Mouse (Mus musculus) intestine, embryonic 16.5 days (tissue): Measurements from ENCODE around the gene Psmd9. TPM values are rescaled to one million over a fixed set of nuclear protein-coding genes. Genes with fewer than 3 reads are reported as not detected.
A peak's percentile ranks its signal among the peaks of the same experiment; 100 is the strongest.

Source experiments
- ATAC-seq: fragments of 200-750 bp; cut with Nextera tagmentation; 2 replicates; pipeline ENCODE4 v1.8.0; 2017; ENCODE audit warnings: moderate TSS enrichment, moderate library complexity
- H3K27ac ChIP-seq: fragments of 300-500 bp; sonication (generic); 2 replicates; pipeline ENCODE4 v1.5.1; 2014; ENCODE audit warnings: mild to moderate bottlenecking, low read length
- H3K27me3 ChIP-seq: fragments of 300-500 bp; sonication (generic); replicated peaks from 2 replicates; pipeline ENCODE4 v1.6.1; 2014; ENCODE audit warnings: low read length, control low read depth, mixed read lengths; ENCODE audit not compliant: control insufficient read depth, insufficient read depth
- H3K36me3 ChIP-seq: fragments of 300-500 bp; sonication (generic); 2 replicates; pipeline ENCODE4 v1.6.1; 2014; ENCODE audit warnings: low read length, control low read depth; ENCODE audit not compliant: control insufficient read depth, insufficient read depth
- H3K4me1 ChIP-seq: fragments of 300-500 bp; sonication (generic); 2 replicates; pipeline ENCODE4 v1.6.1; 2014; ENCODE audit warnings: low read length, control low read depth, mixed read lengths; ENCODE audit not compliant: control insufficient read depth, insufficient read depth
- H3K4me2 ChIP-seq: fragments of 300-500 bp; sonication (generic); 2 replicates; pipeline ENCODE4 v1.6.1; 2014; ENCODE audit warnings: low read depth, low read length, control low read depth
- H3K4me3 ChIP-seq: fragments of 300-500 bp; sonication (generic); 2 replicates; pipeline ENCODE4 v1.5.1; 2014; ENCODE audit warnings: mild to moderate bottlenecking, low read length
- H3K9ac ChIP-seq: fragments of 300-500 bp; sonication (generic); 2 replicates; pipeline ENCODE4 v1.6.1; 2014; ENCODE audit warnings: low read depth, low read length
- H3K9me3 ChIP-seq: fragments of 300-500 bp; sonication (generic); 2 replicates; pipeline ENCODE4 v1.6.1; 2016; ENCODE audit warnings: low read length, control low read depth; ENCODE audit not compliant: control insufficient read depth
- WGBS: fragments of 180-500 bp; shearing (Covaris S2); extraction: QIAGEN DNeasy Blood & Tissue Kit; methylation state at CpG from one replicate; pipeline ENCODE4 v1.1.7; 2014; 5-methylcytosine and 5-hydroxymethylcytosine counted together
- polyA plus RNA-seq: library from polyadenylated mRNA; unstranded; fragments of >200 nt; fragmentation: Nextera tagmentation; extraction: Ambion mirVana; gene quantifications from 2 replicates; pipeline ENCODE4 v1.2.1, GENCODE M21; 2015

Gene Psmd9
- polyA plus RNA-seq, 1 experiment from 2014 or later, result 66.3 TPM

DNA sequence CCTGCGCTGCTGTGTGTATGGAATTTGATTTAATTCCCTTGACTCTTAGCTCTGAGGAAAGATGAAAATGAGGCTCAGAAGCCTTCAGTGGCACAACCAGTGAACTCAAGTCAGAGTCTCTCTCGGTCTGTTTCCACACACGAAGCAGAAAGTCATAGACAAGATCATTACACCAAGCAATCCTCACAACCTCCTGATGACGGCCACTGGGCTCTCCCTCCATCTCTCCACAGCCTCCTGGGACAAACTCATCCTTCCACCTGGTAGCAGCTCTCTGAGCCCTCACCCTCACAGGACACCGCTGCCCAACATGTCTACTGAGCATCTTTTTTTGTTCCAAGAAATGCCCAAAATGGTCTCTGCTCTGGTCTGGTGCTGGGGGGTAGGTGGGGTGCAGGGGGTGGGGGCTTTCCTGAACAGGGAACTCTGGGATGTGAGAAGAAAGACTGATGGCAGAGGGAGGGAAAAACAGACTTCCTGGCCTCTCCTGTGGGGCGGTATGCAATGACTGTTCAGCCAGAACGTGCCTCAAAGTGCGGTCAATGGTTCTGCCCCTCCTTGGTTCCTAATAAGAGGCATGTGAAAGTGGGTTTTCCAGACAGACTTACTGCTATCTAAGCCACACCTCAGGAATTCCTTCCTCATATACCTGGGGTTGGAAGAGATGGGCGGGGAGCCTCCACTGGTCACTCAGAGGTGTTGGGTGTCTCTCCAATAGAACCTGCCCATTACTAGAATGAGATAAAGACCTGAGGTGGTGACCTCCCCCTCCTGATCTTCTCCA, 39.0 kb upstream of the Psmd9 start:
- 80% methylated on average over 9 of the region's 9 CpGs for WGBS

GRCm38 (mm10) chr5:123130814-123131148, 38.4 kb upstream of the Psmd9 start:
- Histone ChIP-seq H3K9ac (no peak overlapping the region), H3K4me3 (no peak overlapping the region), H3K4me2 (no peak overlapping the region), H3K4me1 (peaks cover 54% of the 10 kb centered on the region), H3K36me3 (0 out of 2 replicates have a peak, but pooled peaks cover 4% of the 10 kb centered on the region), H3K9me3 (no peaks in the 10 kb centered on the region), H3K27me3 (no peaks in the 10 kb centered on the region), H3K27ac (no peak overlapping the region)
- peak; percentile 9; the same call in 1 of the 2 replicates for ATAC-seq
- 58% methylated on average over 5 of the region's 5 CpGs for WGBS

More for the DNA sequence above, 39.0 kb upstream of the Psmd9 start:
- H3K27ac ChIP-seq, result no peak overlapping the region; the same call in 1 of the 2 replicates
- no peak overlapping the region for H3K4me2 ChIP-seq
- no peaks in the 10 kb centered on the region for H3K27me3 ChIP-seq
- ATAC-seq, result 0 out of 2 replicates have a peak, but pooled peaks have one; percentile 5
- no peaks in the 10 kb centered on the region for H3K9me3 ChIP-seq
- H3K4me3 ChIP-seq, result no peak overlapping the region
- H3K9ac ChIP-seq, result no peak overlapping the region
- peaks cover 49% of the 10 kb centered on the region for H3K4me1 ChIP-seq
- H3K36me3 ChIP-seq, result 0 out of 2 replicates have a peak, but pooled peaks cover 4% of the 10 kb centered on the region

DNA sequence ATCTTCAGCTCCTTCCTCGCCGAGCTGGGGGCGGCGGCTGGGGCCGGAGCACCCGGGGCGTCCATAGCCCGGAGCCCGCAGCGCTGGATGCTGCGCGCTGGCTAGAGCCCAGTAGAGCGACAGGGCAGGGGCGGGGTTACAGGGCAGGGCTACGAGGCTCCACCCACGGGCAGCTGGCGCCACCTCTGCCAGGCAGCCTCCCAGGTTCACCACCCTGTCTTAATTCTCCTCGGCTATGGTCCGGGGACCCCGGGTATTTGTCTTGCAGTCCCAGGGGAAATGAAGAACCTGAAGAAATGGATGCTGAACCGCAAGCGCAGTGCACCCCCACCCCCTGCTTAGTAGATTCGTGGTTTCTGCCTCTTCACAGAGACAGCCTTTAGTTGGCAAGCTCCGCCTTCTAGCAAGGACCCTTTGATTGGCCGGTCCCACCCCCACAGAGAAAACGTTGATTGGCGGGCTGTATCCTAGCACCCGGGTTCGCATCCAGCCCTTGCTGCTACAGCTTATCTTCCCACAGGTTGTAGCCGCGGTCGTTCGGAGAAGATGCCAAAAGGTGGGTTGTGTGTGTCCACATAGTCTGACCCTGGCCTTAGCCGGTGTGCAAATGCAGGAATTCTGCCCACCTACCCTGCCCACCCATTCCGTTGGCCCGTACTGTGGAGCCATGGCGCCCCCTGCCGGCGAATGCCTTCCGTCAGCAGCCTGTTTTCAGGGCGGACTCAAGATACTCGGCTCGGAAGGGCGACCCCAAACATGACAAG, 36.7 kb upstream of the Psmd9 start, which contains the start of gene Rhof:
Gene Rhof, minus strand, starts transcription at position 385 of the 764 bp plus-strand sequence.
- Histone ChIP-seq H3K9me3 (no peaks in the 10 kb centered on the region), H3K9ac (peak within 1 kb of the TSS; percentile 68), H3K36me3 (0 out of 2 replicates have a peak, but pooled peaks cover 4% of the 10 kb centered on the region), H3K4me2 (peak within 1 kb of the TSS; percentile 87), H3K27me3 (no peaks in the 10 kb centered on the region), H3K4me3 (peak within 1 kb of the TSS; percentile 51), H3K27ac (peak within 1 kb of the TSS; percentile 45), H3K4me1 (peaks cover 62% of the 10 kb centered on the region)
- peak; percentile 24 for ATAC-seq
- WGBS, result 4% methylated on average over 44 of the region's 44 CpGs

DNA sequence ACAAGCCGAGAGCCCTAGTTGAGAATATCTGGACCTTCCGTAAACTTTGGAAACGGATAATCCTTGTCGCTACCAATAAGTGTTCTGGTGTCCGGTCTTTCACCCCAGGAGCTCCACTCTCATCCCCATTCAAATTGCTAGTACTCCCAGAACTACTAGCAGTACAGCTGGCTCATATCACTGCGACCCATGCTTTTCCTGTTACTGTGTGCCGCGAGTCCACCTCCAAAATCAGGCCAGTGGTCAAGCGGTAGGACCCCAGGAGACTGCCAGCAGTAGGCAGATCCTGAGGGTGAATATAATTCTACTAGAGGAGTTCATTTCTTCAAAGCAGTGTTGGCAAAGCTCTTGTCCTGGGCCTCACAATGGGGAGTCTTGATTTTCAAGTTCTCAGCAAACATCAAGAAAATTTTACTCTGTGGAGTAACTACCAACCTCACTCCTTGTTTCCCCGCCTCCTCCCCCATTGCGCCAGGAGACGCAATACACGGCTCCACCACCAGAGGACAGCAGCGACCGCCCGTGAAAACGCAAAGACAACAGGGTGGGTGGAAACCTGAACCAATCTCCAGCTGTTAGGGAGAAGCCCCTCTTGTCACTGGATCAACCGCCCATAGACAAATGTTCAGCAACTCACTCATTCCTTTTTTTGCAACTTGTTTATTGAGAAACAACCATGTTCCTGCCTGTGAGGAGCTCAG, 36.0 kb upstream of the Psmd9 start:
- Histone ChIP-seq H3K9ac (peak overlapping the region; percentile 36; the same call in 1 of the 2 replicates), H3K4me2 (peak overlapping the region; percentile 87; the same call in 1 of the 2 replicates), H3K4me1 (peaks cover 68% of the 10 kb centered on the region), H3K27me3 (no peaks in the 10 kb centered on the region), H3K27ac (peak overlapping the region; percentile 45), H3K4me3 (0 out of 2 replicates have a peak overlapping the region, but pooled peaks have one; percentile 5), H3K9me3 (no peaks in the 10 kb centered on the region), H3K36me3 (0 out of 2 replicates have a peak, but pooled peaks cover 4% of the 10 kb centered on the region)
- no peak for ATAC-seq
- 18% methylated on average over 18 of the region's 18 CpGs for WGBS

DNA sequence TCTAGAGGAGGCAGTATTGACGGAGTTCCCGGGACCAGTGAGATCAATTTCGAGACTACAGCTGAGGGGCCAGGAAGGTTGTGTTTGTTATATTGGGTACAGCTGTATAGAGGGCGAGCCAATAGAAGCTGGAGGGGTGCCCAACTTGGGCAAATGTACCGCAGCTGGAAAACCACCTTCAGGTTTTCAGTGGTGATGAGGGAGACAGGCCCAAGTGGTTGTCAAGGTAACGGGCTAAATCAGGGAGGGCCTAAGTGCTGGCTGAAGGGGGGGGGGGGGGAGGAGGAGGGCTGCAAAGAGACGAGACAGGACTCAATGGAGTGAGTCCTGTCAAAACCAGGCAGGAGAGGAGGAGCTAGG, 35.4 kb upstream of the Psmd9 start:
- WGBS, result 24% methylated on average over 7 of the region's 7 CpGs
- H3K4me2 ChIP-seq, result no peak overlapping the region
- peaks cover 70% of the 10 kb centered on the region for H3K4me1 ChIP-seq
- no peak for ATAC-seq
- H3K4me3 ChIP-seq, result 0 out of 2 replicates have a peak overlapping the region, but pooled peaks have one; percentile 5
- peak overlapping the region; percentile 100 for H3K27ac ChIP-seq
- no peaks in the 10 kb centered on the region for H3K9me3 ChIP-seq
- 0 out of 2 replicates have a peak, but pooled peaks cover 4% of the 10 kb centered on the region for H3K36me3 ChIP-seq
- H3K9ac ChIP-seq, result no peak overlapping the region
- no peaks in the 10 kb centered on the region for H3K27me3 ChIP-seq

GRCm38 (mm10) chr5:123134186-123134874, 34.9 kb upstream of the Psmd9 start:
- H3K4me1 ChIP-seq, result peaks cover 67% of the 10 kb centered on the region
- WGBS, result 12% methylated on average over 13 of the region's 13 CpGs
- peak overlapping the region; percentile 96 for H3K4me2 ChIP-seq
- H3K27ac ChIP-seq, result peak overlapping the region; percentile 100
- no peaks in the 10 kb centered on the region for H3K27me3 ChIP-seq
- no peaks in the 10 kb centered on the region for H3K9me3 ChIP-seq
- ATAC-seq, result no peak
- peak overlapping the region; percentile 62 for H3K4me3 ChIP-seq
- H3K36me3 ChIP-seq, result 0 out of 2 replicates have a peak, but pooled peaks cover 4% of the 10 kb centered on the region
- peak overlapping the region; percentile 97 for H3K9ac ChIP-seq

- no peaks in the 10 kb centered on the region for H3K27me3 ChIP-seq
- WGBS, result 15% methylated on average over 8 of the region's 8 CpGs
- H3K4me3 ChIP-seq, result peak overlapping the region; percentile 62
- peak overlapping the region; percentile 96 for H3K4me2 ChIP-seq
- no peaks in the 10 kb centered on the region for H3K9me3 ChIP-seq
- H3K36me3 ChIP-seq, result 0 out of 2 replicates have a peak, but pooled peaks cover under 1% of the 10 kb centered on the region
- H3K4me1 ChIP-seq, result peaks cover 67% of the 10 kb centered on the region
- peak overlapping the region; percentile 97 for H3K9ac ChIP-seq
- ATAC-seq, result no peak
- H3K27ac ChIP-seq, result peak overlapping the region; percentile 100
Measured at GRCm38 (mm10) chr5:123134875-123135382, 34.3 kb upstream of the Psmd9 start.

DNA sequence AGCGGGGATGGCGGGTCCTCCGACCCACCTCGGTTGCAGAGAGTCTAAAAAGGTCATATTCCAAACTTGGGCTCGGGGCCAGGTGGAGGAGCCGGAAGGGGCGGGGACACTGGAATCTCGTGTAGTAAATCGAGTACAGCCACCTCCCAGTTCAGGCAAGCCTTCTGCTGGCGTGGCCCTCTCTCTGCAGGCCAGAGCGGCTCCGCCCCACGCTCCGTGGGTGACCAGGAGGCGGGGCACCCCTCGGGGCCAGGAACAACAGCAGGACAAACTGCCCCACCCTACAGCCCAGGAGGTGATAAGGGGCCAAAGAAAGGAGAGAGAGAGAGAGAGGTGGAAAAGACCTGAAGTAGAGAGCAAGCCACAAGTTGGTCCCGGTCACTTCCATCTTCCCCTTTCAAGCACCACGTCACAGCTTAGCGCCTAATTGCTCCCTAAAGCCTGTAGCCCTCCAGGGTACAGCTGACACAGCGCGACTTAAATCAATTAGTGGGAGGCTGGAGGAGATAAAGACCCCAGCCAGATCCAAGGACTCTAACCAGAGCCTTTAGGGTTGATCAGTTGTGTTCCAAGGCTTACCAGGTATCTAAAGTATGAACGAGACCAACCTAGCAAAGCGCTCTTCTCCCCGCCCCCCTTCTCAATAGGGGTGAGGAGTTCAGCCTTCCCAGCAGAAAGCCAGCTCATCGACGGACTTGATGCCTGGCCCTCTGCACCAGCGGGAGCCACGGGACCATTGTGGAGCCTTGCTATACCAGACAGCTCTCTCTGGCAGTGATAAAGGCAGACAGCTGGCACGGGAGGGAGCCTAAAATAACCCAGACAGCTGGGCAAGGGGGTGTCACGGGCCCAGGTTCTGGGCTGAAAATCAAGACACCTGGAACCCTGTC, 33.5 kb upstream of the Psmd9 start:
- H3K4me3 ChIP-seq, result peak overlapping the region; percentile 62
- peak overlapping the region; percentile 100 for H3K27ac ChIP-seq
- peak overlapping the region; percentile 96 for H3K4me2 ChIP-seq
- 2% methylated on average over 30 of the region's 30 CpGs for WGBS
- H3K27me3 ChIP-seq, result no peaks in the 10 kb centered on the region
- peak overlapping the region; percentile 97 for H3K9ac ChIP-seq
- no peaks in the 10 kb centered on the region for H3K9me3 ChIP-seq
- H3K4me1 ChIP-seq, result peaks cover 63% of the 10 kb centered on the region
- ATAC-seq, result peak; percentile 61
- no peaks in the 10 kb centered on the region for H3K36me3 ChIP-seq
